Mouse (Mus musculus) MEL (cell line): Measurements from ENCODE around the gene Wiz.

ENCODE experiments used
- CHD2 ChIP-seq: IDR thresholded peaks from 2 replicates; pipeline ENCODE4 v1.6.1; 2011; ENCODE audit warnings: low read length, improper control_type of control experiment
- CTCF ChIP-seq, 3 experiments: IDR thresholded peaks in 2 of 3; conservative IDR thresholded peaks in 1 of 3; 2 replicates each; pipeline ENCODE4 v1.5.1; 2011 to 2012; ENCODE audit warnings: low read length in 3 of 3, low read depth in 2 of 3, mild to moderate bottlenecking in 2 of 3, improper control_type of control experiment in 1 of 3, inconsistent platforms in 1 of 3, mixed read lengths in 1 of 3, moderate library complexity in 1 of 3; ENCODE audit not compliant: control insufficient read depth in 1 of 3, insufficient read depth in 1 of 3, poor library complexity in 1 of 3, severe bottlenecking in 1 of 3
- E2F4 ChIP-seq: IDR thresholded peaks from 2 replicates; pipeline ENCODE4 v1.6.1; 2011; ENCODE audit warnings: low read depth, low read length, improper control_type of control experiment, borderline replicate concordance
- EP300 ChIP-seq, 2 experiments: IDR thresholded peaks; 2 replicates each; pipeline ENCODE4 v1.6.1; 2011; ENCODE audit warnings: improper control_type of control experiment in 2 of 2, low read length in 2 of 2, low read depth in 1 of 2, mild to moderate bottlenecking in 1 of 2
- JUND ChIP-seq: IDR thresholded peaks from 2 replicates; pipeline ENCODE4 v1.6.1; 2011; ENCODE audit warnings: low read depth, mild to moderate bottlenecking, improper control_type of control experiment, low read length
- KAT2A ChIP-seq: conservative IDR thresholded peaks from 2 replicates; pipeline ENCODE4 v1.6.1; 2012; ENCODE audit warnings: low read depth, low read length, improper control_type of control experiment, inconsistent platforms
- MAX ChIP-seq: IDR thresholded peaks from 2 replicates; pipeline ENCODE4 v1.6.1; 2011; ENCODE audit warnings: low read length, improper control_type of control experiment
- MYC ChIP-seq: IDR thresholded peaks from 2 replicates; pipeline ENCODE4 v1.6.1; 2011; ENCODE audit warnings: low read depth, mild to moderate bottlenecking, low read length, improper control_type of control experiment, moderate library complexity
- POLR2A ChIP-seq, 2 experiments: IDR thresholded peaks; 2 replicates each; pipeline ENCODE4 v1.6.1; 2011 to 2012; ENCODE audit warnings: low read length in 2 of 2, mild to moderate bottlenecking in 2 of 2, control low read depth in 1 of 2, improper control_type of control experiment in 1 of 2, low read depth in 1 of 2, moderate library complexity in 1 of 2; ENCODE audit not compliant: control insufficient read depth in 1 of 2, insufficient read depth in 1 of 2, poor library complexity in 1 of 2
- TBP ChIP-seq: IDR thresholded peaks from 2 replicates; pipeline ENCODE4 v1.8.0; 2011; ENCODE audit warnings: low read depth, low read length, improper control_type of control experiment
- UBTF ChIP-seq: IDR thresholded peaks from 2 replicates; pipeline ENCODE4 v1.6.1; 2012; ENCODE audit warnings: low read depth, mild to moderate bottlenecking, inconsistent platforms, low read length, improper control_type of control experiment, moderate library complexity, borderline replicate concordance; ENCODE audit not compliant: insufficient read depth
- ZNF384 ChIP-seq: IDR thresholded peaks from 2 replicates; pipeline ENCODE4 v1.6.1; 2012; ENCODE audit warnings: low read depth, mild to moderate bottlenecking, inconsistent platforms, low read length, improper control_type of control experiment

DNA sequence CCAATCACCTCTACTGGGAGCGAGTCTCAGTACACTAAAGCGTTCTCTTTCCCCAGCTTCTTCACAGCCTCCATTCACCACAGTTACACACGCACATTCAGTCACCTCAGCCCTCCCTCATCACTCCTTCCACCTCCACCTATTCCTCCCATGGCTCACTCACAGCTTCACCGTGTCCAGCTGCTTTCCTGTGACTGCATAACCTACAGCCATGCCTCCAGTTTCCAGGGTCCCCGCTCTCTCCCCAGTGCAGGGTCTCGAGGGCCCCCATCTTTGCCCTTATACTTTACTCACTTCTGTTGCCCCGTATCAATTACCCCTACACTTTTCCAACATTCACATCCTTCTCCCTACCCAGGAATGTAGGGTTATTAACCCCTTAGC is 1.3 kb downstream of the Wiz start:
- no peak for TF ChIP-seq E2F4
- TF ChIP-seq POLR2A (IDR thresholded peaks at IDR 0.05; ENCODE audit: control insufficient read depth in 1 of 2, insufficient read depth in 1 of 2, low read depth in 1 of 2, low read length in 2 of 2, poor library complexity in 1 of 2), result no peak
- no peak for TF ChIP-seq CTCF (IDR thresholded peaks at IDR 0.05 in 2 of 3, conservative IDR thresholded peaks at IDR 0.05 in 1 of 3; ENCODE audit: control insufficient read depth in 1 of 3, insufficient read depth in 1 of 3, low read depth in 2 of 3, low read length in 3 of 3, poor library complexity in 1 of 3, severe bottlenecking in 1 of 3)
- TF ChIP-seq JUND, result no peak
- no peak for TF ChIP-seq CHD2
- TF ChIP-seq MAX, result no peak
- TF ChIP-seq KAT2A, result no peak
- no peak for TF ChIP-seq EP300 (IDR thresholded peaks at IDR 0.05; ENCODE audit: low read depth in 1 of 2, low read length in 2 of 2)
- TF ChIP-seq MYC, result no peak
- no peak for TF ChIP-seq TBP
- no peak for TF ChIP-seq ZNF384
- TF ChIP-seq UBTF, result no peak
